Mouse (Mus musculus) ES-E14 (cell line): ENCODE measurements around the gene Pkd2. TPM values are rescaled to one million over a fixed set of nuclear protein-coding genes. Genes with fewer than 3 reads are reported as not detected.

Experiments
- DNase-seq: peaks from one replicate; pipeline ENCODE4 v3.0.0-alpha.2; 2013; ENCODE audit warnings: low read depth, low spot score
- H3K27ac ChIP-seq: 2 replicates; pipeline ENCODE4 v1.5.1; 2012; ENCODE audit warnings: low read depth, mild to moderate bottlenecking, low read length, moderate library complexity, mixed read lengths; ENCODE audit not compliant: poor library complexity, insufficient read depth, severe bottlenecking
- H3K36me3 ChIP-seq: 2 replicates; pipeline ENCODE4 v1.6.1; 2012; ENCODE audit warnings: mild to moderate bottlenecking, low read length, moderate library complexity, mixed read lengths; ENCODE audit not compliant: control insufficient read depth, poor library complexity, insufficient read depth, severe bottlenecking
- H3K4me1 ChIP-seq, 2 experiments: fragments of 150-350 bp in 1 of 2; sonication (generic) in 1 of 2; 2 replicates each; pipeline ENCODE4 v1.6.1; 2012; ENCODE audit warnings: low read length in 2 of 2, mild to moderate bottlenecking in 1 of 2, mixed read lengths in 1 of 2; ENCODE audit not compliant: control insufficient read depth in 2 of 2, insufficient read depth in 2 of 2, poor library complexity in 1 of 2
- H3K4me3 ChIP-seq, 2 experiments: fragments of 150-350 bp in 1 of 2; sonication (generic) in 1 of 2; 2 replicates each; pipeline ENCODE4 v1.5.1; 2012; ENCODE audit warnings: low read length in 2 of 2, low read depth in 1 of 2, mild to moderate bottlenecking in 1 of 2, mixed read lengths in 1 of 2; ENCODE audit not compliant: insufficient read depth in 1 of 2, poor library complexity in 1 of 2, severe bottlenecking in 1 of 2
- H3K9ac ChIP-seq: 2 replicates; pipeline ENCODE4 v1.6.1; 2012; ENCODE audit warnings: low read depth, mild to moderate bottlenecking, low read length, mixed read lengths; ENCODE audit not compliant: poor library complexity, insufficient read depth, severe bottlenecking
- H3K9me3 ChIP-seq: fragments of 150-350 bp; sonication (generic); 2 replicates; pipeline ENCODE4 v1.6.1; 2012; ENCODE audit warnings: low read depth, mild to moderate bottlenecking, low read length; ENCODE audit not compliant: control insufficient read depth, insufficient read depth
- CHD2 ChIP-seq: IDR thresholded peaks from 2 replicates; pipeline ENCODE4 v1.6.1; 2014; ENCODE audit warnings: mild to moderate bottlenecking, low read depth, low read length, inconsistent platforms
- HCFC1 ChIP-seq: IDR thresholded peaks from 2 replicates; pipeline ENCODE4 v1.6.1; 2012; ENCODE audit warnings: low read length, inconsistent platforms, borderline replicate concordance; ENCODE audit not compliant: insufficient read depth
- MAFK ChIP-seq: IDR thresholded peaks from 2 replicates; pipeline ENCODE4 v1.6.1; 2014; ENCODE audit warnings: mild to moderate bottlenecking, low read depth, low read length, inconsistent platforms; ENCODE audit not compliant: insufficient read depth
- ZC3H11A ChIP-seq: IDR thresholded peaks from 2 replicates; pipeline ENCODE4 v1.6.1; 2012; ENCODE audit warnings: low read depth, mild to moderate bottlenecking, inconsistent platforms, low read length, borderline replicate concordance
- ZNF384 ChIP-seq: IDR thresholded peaks from 2 replicates; pipeline ENCODE4 v1.6.1; 2012; ENCODE audit warnings: low read depth, low read length, inconsistent platforms
- in situ Hi-C, 2 experiments: fragments of 600-800 bp; cut with MboI; formaldehyde crosslinking; loops; one replicate each; pipeline ENCODE4 v1.15.1; 2025; ENCODE audit warnings: low sequenced_read_pairs in 2 of 2, inconsistent platforms in 1 of 2; ENCODE audit not compliant: unreplicated experiment in 2 of 2
- total RNA-seq: library from RNA; depleted of rRNA; stranded (reverse); fragments of 300-350 nt; gene quantifications from 2 replicates; pipeline ENCODE4 v1.2.3, GENCODE M21; 2012; rRNA removed

Pkd2 gene
- 38.7 and 64.4 TPM in 2 replicates for total RNA-seq

DNA sequence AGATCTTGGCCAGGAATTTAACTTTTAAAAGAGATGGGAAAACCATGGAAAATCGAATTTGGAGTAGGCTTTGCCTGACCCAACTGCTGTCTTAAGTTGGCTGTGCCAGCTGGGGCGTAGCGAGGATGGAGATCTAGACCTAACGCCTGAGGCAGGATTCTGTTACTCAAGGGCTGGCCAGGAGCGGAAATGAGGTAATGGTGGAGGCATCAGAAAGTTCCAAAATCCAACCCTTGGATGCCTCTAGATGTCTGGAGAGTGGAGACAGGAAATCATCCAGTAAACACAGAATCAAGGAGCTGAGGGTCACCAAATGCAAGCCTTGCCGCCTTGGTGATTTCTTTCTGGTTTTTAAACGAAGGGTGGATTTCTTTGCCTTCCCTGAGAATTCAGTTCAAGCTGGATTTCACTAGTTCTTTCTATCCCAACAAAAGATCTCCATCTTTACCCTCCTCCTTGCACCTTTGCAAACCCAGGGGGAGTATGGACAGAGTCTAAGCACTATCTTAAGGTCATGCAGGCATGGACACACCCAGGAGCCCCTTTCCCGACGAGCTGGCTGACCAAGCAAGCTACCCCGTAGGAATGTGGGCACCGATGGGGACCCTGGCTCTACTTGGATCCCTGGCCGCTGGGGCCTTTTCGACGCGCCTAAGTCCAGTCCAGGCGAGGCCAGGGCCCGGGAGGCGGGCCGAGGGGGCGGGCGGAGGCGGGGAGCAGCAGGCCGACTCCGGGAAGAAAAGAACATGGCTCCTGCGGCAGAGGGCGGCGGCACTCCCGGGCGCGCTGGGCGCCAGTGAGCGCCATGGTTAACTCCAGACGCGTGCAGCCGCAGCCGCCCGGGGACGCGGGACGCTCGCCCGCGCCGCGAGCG lies at the start of gene Pkd2:
TSS of gene Pkd2 (plus strand) at position 619 of the 874 bp plus-strand sequence.
- Histone ChIP-seq H3K9ac (peak within 1 kb of the TSS; percentile 89), H3K36me3 (no peaks in the 10 kb centered on the region; the same call in 1 of the 2 replicates), H3K27ac (peak within 1 kb of the TSS; percentile 84), H3K4me1 (peaks cover 2 to 5% of the 10 kb centered on the region in 2 experiments; a peak in 2 of 4 replicates), H3K4me3 (peak within 1 kb of the TSS; percentile 80 to 85), H3K9me3 (0 out of 2 replicates have a peak, but pooled peaks cover 2% of the 10 kb centered on the region)
- TF ChIP-seq HCFC1: no peak
- no peak for TF ChIP-seq ZNF384
- no peak for TF ChIP-seq CHD2
- no peak for TF ChIP-seq ZC3H11A
- TF ChIP-seq MAFK: no peak
- no peak for DNase-seq
- in situ Hi-C loops: no loop called here

DNA sequence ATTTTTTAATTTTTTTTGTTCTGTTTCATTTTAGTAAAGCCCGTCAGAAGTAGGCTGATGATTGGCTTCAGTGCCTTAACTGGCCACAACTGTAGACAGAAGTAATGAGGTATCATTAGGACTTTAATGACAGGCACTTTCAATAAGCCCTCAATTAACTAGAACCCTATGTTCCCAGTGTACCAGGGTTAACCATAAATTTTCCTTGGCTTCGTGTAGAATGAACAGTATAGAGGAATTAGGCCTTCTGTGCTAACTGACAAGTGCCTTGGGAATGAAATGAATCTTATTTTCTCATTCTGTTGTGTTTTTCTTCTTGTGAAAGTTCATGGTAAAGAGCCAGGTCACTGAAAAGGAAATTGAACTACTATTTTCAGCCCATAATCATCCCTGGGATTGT lies 43.3 kb upstream of the Pkd2 start:
- Histone ChIP-seq H3K4me1 (no peaks in the 10 kb centered on the region), H3K36me3 (no peaks in the 10 kb centered on the region), H3K4me3 (no peak overlapping the region), H3K9me3 (no peaks in the 10 kb centered on the region), H3K9ac (no peak overlapping the region), H3K27ac (no peak overlapping the region)
- TF ChIP-seq ZNF384 (no peak), HCFC1 (no peak), CHD2 (no peak), MAFK (no peak), ZC3H11A (no peak)
- DNase-seq: no peak
- in situ Hi-C loops: no loop called here

- Histone ChIP-seq H3K9ac (no peak overlapping the region), H3K9me3 (no peaks in the 10 kb centered on the region), H3K4me3 (no peak overlapping the region), H3K4me1 (no peaks in the 10 kb centered on the region), H3K36me3 (no peaks in the 10 kb centered on the region), H3K27ac (no peak overlapping the region)
- in situ Hi-C loops: no loop called here
- TF ChIP-seq ZNF384 (no peak), MAFK (peak; percentile 48; the same call in 1 of the 2 replicates), CHD2 (no peak)
- no peak for DNase-seq
Measured at GRCm38 (mm10) chr5:104417028-104417427, 42.2 kb upstream of the Pkd2 start.

- no peak overlapping the region for H3K27ac ChIP-seq
- no peaks in the 10 kb centered on the region for H3K36me3 ChIP-seq
- DNase-seq: no peak
- no peaks in the 10 kb centered on the region for H3K4me1 ChIP-seq
- no peaks in the 10 kb centered on the region for H3K9me3 ChIP-seq
- H3K4me3 ChIP-seq: no peak overlapping the region
- in situ Hi-C loops: no loop called here
- H3K9ac ChIP-seq: no peak overlapping the region
- TF ChIP-seq ZNF384 (no peak), HCFC1 (no peak), CHD2 (no peak), MAFK (no peak), ZC3H11A (no peak)
Measured at GRCm38 (mm10) chr5:104417721-104418120, 41.5 kb upstream of the Pkd2 start.

DNA sequence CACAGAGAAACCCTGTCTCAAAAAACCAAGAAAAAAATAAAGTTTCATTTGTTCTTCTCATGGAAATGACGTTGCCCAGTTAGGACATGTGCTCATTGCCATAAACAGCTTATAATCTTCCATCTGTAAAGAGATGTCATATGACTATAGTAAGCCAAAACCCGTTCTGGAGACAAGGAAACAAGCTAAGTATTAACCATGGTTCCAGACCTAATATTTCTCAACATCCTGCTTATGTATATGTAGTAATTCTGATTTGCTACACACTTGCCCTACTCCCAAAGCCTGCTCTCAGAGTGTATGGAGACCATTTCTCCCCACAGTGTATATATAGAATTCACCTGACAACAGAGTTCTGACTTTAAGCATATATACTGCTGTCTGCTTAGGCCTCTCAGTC lies 37.2 kb upstream of the Pkd2 start:
- H3K27ac ChIP-seq: no peak overlapping the region
- no peaks in the 10 kb centered on the region for H3K9me3 ChIP-seq
- H3K4me3 ChIP-seq: no peak overlapping the region
- H3K36me3 ChIP-seq: no peaks in the 10 kb centered on the region
- no peak overlapping the region for H3K9ac ChIP-seq
- no peak for TF ChIP-seq ZNF384
- no peak for TF ChIP-seq CHD2
- TF ChIP-seq HCFC1: no peak
- TF ChIP-seq ZC3H11A: no peak
- no peak for TF ChIP-seq MAFK
- H3K4me1 ChIP-seq: 0 out of 4 replicates have a peak, but pooled peaks cover 0 to 2% of the 10 kb centered on the region in 2 experiments
- DNase-seq: no peak
- in situ Hi-C loops: no loop called here
